Mouse (Mus musculus) limb, embryonic 15.5 days (tissue): ENCODE results near the gene Celf1. TPM values are rescaled to one million over a fixed set of nuclear protein-coding genes. Genes with fewer than 3 reads are reported as not detected.

Experiments used
- ATAC-seq: fragments of 200-750 bp; cut with Nextera tagmentation; 2 replicates; pipeline ENCODE4 v1.8.0; 2017; ENCODE audit warnings: low read depth, moderate TSS enrichment; ENCODE audit not compliant: insufficient number of reproducible peaks, low FRiP score, low TSS enrichment
- H3K27ac ChIP-seq: fragments of 300-500 bp; sonication (generic); 2 replicates; pipeline ENCODE4 v1.5.1; 2015; ENCODE audit warnings: moderate library complexity, mild to moderate bottlenecking, inconsistent platforms
- H3K27me3 ChIP-seq: fragments of 300-500 bp; sonication (generic); 2 replicates; pipeline ENCODE4 v1.6.1; 2015; ENCODE audit warnings: inconsistent platforms
- H3K36me3 ChIP-seq: fragments of 300-500 bp; sonication (generic); 2 replicates; pipeline ENCODE4 v1.6.1; 2015; ENCODE audit warnings: inconsistent platforms
- H3K4me1 ChIP-seq: fragments of 300-500 bp; sonication (generic); 2 replicates; pipeline ENCODE4 v1.6.1; 2015; ENCODE audit warnings: inconsistent platforms
- H3K4me2 ChIP-seq: fragments of 300-500 bp; sonication (generic); 2 replicates; pipeline ENCODE4 v1.6.1; 2015; ENCODE audit warnings: mild to moderate bottlenecking, inconsistent platforms
- H3K4me3 ChIP-seq: fragments of 300-500 bp; sonication (generic); 2 replicates; pipeline ENCODE4 v1.5.1; 2015; ENCODE audit warnings: mild to moderate bottlenecking, inconsistent platforms
- H3K9ac ChIP-seq: fragments of 300-500 bp; sonication (generic); 2 replicates; pipeline ENCODE4 v1.6.1; 2015; ENCODE audit warnings: inconsistent platforms
- H3K9me3 ChIP-seq: fragments of 300-500 bp; sonication (generic); 2 replicates; pipeline ENCODE4 v1.6.1; 2016; ENCODE audit warnings: inconsistent platforms
- WGBS: fragments of 180-500 bp; shearing (Covaris S2); methylation state at CpG from one replicate; pipeline ENCODE4 v1.1.7; 2015; 5-methylcytosine and 5-hydroxymethylcytosine counted together
- polyA plus RNA-seq: library from polyadenylated mRNA; unstranded; fragments of >200 nt; fragmentation: Nextera tagmentation; extraction: Ambion mirVana; gene quantifications from 2 replicates; pipeline ENCODE4 v1.2.1, GENCODE M21; 2015

Celf1 gene
- polyA plus RNA-seq, 1 experiment from 2014 or later = 56.9 TPM

GRCm38 (mm10) chr2:90950582-90951194 is 10.5 kb downstream of the Celf1 start:
- no peaks in the 10 kb centered on the region for H3K9me3 ChIP-seq
- H3K36me3 ChIP-seq = no peaks in the 10 kb centered on the region
- ATAC-seq = no peak
- H3K27ac ChIP-seq = no peak overlapping the region
- H3K9ac ChIP-seq = no peak overlapping the region
- H3K4me1 ChIP-seq = no peaks in the 10 kb centered on the region
- H3K4me3 ChIP-seq = no peak overlapping the region
- H3K4me2 ChIP-seq = no peak overlapping the region
- no peaks in the 10 kb centered on the region for H3K27me3 ChIP-seq

GRCm38 (mm10) chr2:90953461-90953860 is 13.3 kb downstream of the Celf1 start:
- H3K27me3 ChIP-seq = no peaks in the 10 kb centered on the region
- H3K36me3 ChIP-seq = no peaks in the 10 kb centered on the region
- WGBS = 74% methylated on average over 3 of the region's 3 CpGs
- no peak overlapping the region for H3K9ac ChIP-seq
- H3K9me3 ChIP-seq = no peaks in the 10 kb centered on the region
- no peak overlapping the region for H3K4me2 ChIP-seq
- H3K4me1 ChIP-seq = no peaks in the 10 kb centered on the region
- no peak for ATAC-seq
- H3K27ac ChIP-seq = no peak overlapping the region
- no peak overlapping the region for H3K4me3 ChIP-seq

- no peak overlapping the region for H3K4me2 ChIP-seq
- no peak overlapping the region for H3K4me3 ChIP-seq
- H3K27me3 ChIP-seq = no peaks in the 10 kb centered on the region
- H3K4me1 ChIP-seq = no peaks in the 10 kb centered on the region
- no peaks in the 10 kb centered on the region for H3K9me3 ChIP-seq
- H3K9ac ChIP-seq = no peak overlapping the region
- ATAC-seq = no peak
- H3K27ac ChIP-seq = no peak overlapping the region
- 0 out of 2 replicates have a peak, but pooled peaks cover 5% of the 10 kb centered on the region for H3K36me3 ChIP-seq
- 72% methylated on average over 1 of the region's 1 CpGs for WGBS
Measured at GRCm38 (mm10) chr2:90956053-90956452, 15.9 kb downstream of the Celf1 start.

- H3K27ac ChIP-seq = no peak overlapping the region
- 86% methylated on average over 3 of the region's 3 CpGs for WGBS
Measured at GRCm38 (mm10) chr2:90958856-90959255, 18.7 kb downstream of the Celf1 start.

DNA sequence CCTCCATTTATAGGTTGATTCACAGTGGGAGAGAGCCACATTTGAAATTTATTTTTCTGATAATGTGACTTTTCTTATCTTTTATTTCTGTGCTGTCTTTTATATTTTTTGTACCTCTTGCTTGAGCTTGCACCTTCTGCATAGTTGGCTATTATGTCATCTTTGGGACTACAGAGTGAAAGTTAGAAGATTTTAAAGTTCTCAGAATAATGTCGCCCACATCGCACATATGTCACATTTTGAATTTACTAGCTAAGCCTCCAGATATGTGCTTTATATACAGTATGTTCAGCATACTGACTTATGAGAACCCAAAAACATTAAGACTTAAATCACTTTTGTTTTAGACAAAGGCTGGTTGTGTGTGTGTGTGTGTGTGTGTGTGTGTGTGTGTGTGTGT is 19.8 kb downstream of the Celf1 start:
- H3K36me3 ChIP-seq = 0 out of 2 replicates have a peak, but pooled peaks cover 5% of the 10 kb centered on the region
- no peaks in the 10 kb centered on the region for H3K27me3 ChIP-seq
- 96% methylated on average over 2 of the region's 2 CpGs for WGBS
- no peak overlapping the region for H3K27ac ChIP-seq
- peaks cover 5% of the 10 kb centered on the region; the same call in 1 of the 2 replicates for H3K4me1 ChIP-seq
- no peaks in the 10 kb centered on the region for H3K9me3 ChIP-seq
- ATAC-seq = no peak
- H3K4me3 ChIP-seq = no peak overlapping the region
- H3K4me2 ChIP-seq = no peak overlapping the region
- no peak overlapping the region for H3K9ac ChIP-seq

More at GRCm38 (mm10) chr2:90958856-90959255, 18.7 kb downstream of the Celf1 start:
- Histone ChIP-seq H3K4me3 (no peak overlapping the region), H3K27me3 (no peaks in the 10 kb centered on the region), H3K4me1 (no peaks in the 10 kb centered on the region), H3K36me3 (0 out of 2 replicates have a peak, but pooled peaks cover 5% of the 10 kb centered on the region), H3K9ac (no peak overlapping the region), H3K9me3 (no peaks in the 10 kb centered on the region), H3K4me2 (no peak overlapping the region)
- ATAC-seq = no peak

DNA sequence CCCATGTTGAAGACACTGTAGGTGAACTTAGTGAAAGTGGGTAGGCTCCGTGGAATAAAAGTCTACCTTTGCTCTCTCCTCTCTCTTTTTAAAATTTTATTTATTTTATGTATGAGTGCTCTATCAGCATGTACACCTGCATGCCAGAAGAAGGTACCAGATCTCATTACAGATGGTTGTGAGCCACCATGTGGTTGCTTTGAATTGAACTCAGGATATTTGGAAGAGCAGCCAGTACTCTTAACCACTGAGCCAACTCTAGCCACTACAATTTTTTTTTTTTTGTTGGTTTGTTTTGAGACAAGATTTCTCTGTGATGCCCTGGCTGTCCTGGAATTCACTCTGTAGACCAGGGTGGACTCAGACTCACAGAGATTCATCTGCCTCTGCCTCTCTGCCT is 23.1 kb downstream of the Celf1 start:
- ATAC-seq = no peak
- no peak overlapping the region for H3K27ac ChIP-seq
- H3K4me1 ChIP-seq = peaks cover 9% of the 10 kb centered on the region; the same call in 1 of the 2 replicates
- H3K4me3 ChIP-seq = no peak overlapping the region
- no peak overlapping the region for H3K9ac ChIP-seq
- H3K27me3 ChIP-seq = no peaks in the 10 kb centered on the region
- no peak overlapping the region for H3K4me2 ChIP-seq
- H3K9me3 ChIP-seq = no peaks in the 10 kb centered on the region
- 78% methylated on average over 1 of the region's 1 CpGs for WGBS
- 0 out of 2 replicates have a peak, but pooled peaks cover 5% of the 10 kb centered on the region for H3K36me3 ChIP-seq

DNA sequence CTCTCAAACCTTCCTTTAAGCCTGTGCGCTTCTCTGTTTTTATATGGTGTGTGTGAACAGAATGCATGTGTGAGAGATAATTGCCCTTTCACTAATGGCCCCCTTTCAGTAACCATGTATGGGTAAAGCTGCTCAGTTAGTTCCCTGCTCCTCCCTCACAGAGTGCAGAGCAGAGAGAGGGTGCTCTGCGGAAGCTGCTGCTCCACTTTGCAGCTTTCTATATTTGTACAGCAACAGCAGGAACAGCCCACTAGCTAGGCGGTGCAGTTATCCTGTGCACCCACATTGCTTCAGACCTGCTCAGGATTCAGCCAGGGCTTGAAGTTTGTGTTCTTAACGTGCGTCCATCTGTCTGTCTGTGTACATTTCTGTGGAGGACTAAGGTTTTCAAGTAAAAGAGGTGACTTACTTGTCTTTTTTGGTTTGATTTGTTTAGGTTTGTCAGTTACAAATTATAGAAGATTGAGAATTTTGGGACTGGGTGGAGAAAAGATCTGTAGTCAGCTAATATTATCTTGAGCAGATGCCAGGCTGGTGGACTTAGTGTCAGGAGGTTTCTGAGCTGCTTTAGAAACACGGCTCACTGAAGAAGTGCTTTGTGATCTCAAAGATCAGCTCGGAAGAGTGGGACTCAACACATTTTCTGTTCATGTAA is 24.8 kb downstream of the Celf1 start:
- Histone ChIP-seq H3K36me3 (no peaks in the 10 kb centered on the region), H3K4me2 (no peak overlapping the region), H3K9ac (no peak overlapping the region), H3K4me3 (no peak overlapping the region), H3K27ac (peak overlapping the region; percentile 24; the same call in 1 of the 2 replicates), H3K27me3 (no peaks in the 10 kb centered on the region), H3K9me3 (no peaks in the 10 kb centered on the region), H3K4me1 (peaks cover 9% of the 10 kb centered on the region; the same call in 1 of the 2 replicates)
- ATAC-seq = no peak
- WGBS = 67% methylated on average over 7 of the region's 7 CpGs

GRCm38 (mm10) chr2:90965466-90966080 is 25.4 kb downstream of the Celf1 start:
- no peaks in the 10 kb centered on the region for H3K36me3 ChIP-seq
- H3K4me1 ChIP-seq = peaks cover 9% of the 10 kb centered on the region; the same call in 1 of the 2 replicates
- no peak for ATAC-seq
- H3K4me3 ChIP-seq = no peak overlapping the region
- WGBS = 64% methylated on average over 2 of the region's 2 CpGs
- H3K9me3 ChIP-seq = no peaks in the 10 kb centered on the region
- no peak overlapping the region for H3K9ac ChIP-seq
- H3K27me3 ChIP-seq = no peaks in the 10 kb centered on the region
- no peak overlapping the region for H3K4me2 ChIP-seq
- H3K27ac ChIP-seq = peak overlapping the region; percentile 24; the same call in 1 of the 2 replicates

- H3K9ac ChIP-seq = no peak overlapping the region
- H3K4me1 ChIP-seq = no peaks in the 10 kb centered on the region
- H3K4me3 ChIP-seq = no peak overlapping the region
- H3K9me3 ChIP-seq = no peaks in the 10 kb centered on the region
- no peak for ATAC-seq
- no peaks in the 10 kb centered on the region for H3K27me3 ChIP-seq
- 0 out of 2 replicates have a peak, but pooled peaks cover 5% of the 10 kb centered on the region for H3K36me3 ChIP-seq
- H3K4me2 ChIP-seq = no peak overlapping the region
- no peak overlapping the region for H3K27ac ChIP-seq
Measured at GRCm38 (mm10) chr2:90970606-90971005, 30.4 kb downstream of the Celf1 start.

DNA sequence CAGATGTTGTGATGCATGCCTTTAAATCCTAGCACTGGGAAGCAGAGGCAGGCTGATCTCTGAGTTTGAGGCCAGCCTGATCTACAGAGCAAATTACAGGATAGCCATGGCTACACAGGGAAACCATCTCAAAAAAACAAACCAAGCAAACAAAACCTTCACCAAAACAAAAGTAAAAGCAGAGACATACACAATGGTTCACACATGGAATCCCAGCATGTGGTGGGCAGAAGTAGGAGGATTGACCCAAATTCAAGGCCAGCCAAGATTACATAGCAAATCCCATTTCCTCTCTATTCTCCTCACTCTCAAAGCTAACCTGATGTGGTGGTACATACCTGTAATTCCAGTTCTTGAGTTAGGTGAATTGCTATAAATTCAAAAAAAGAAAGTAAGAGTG is 33.9 kb downstream of the Celf1 start:
- ATAC-seq = no peak
- Histone ChIP-seq H3K4me1 (no peaks in the 10 kb centered on the region), H3K4me3 (no peak overlapping the region), H3K27me3 (no peaks in the 10 kb centered on the region), H3K4me2 (no peak overlapping the region), H3K36me3 (0 out of 2 replicates have a peak, but pooled peaks cover 5% of the 10 kb centered on the region), H3K9ac (no peak overlapping the region), H3K27ac (no peak overlapping the region), H3K9me3 (no peaks in the 10 kb centered on the region)

DNA sequence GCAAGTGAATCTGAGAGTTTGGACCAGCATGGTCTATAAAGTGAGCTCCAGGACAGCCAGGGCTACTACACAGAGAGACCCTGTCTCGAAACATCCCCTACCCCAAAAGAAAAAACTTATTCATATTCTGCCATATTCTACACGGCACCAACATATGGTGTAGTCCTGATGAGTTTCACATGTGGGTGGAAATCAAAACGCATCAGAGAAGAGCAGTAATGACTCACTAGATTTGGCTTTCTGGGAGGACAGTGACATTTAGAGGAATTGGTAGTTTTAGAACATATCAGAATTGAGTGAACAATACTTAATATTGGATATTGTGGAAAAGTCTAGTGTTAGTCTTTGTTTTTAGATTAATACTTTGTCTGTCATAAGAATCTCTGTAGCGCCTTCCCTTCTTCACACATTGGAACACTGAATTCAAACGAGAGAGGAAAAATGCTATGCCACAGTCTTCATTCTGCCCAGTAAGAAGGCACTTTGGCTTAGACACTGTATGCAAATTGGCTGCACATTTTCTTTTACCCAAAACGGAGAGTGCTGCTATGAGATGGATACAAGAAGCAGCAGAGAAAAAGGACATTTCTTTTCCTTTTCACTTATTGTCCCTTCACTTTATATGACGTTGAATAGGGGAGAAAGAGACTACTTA is 35.1 kb downstream of the Celf1 start:
- no peak overlapping the region for H3K4me3 ChIP-seq
- no peak for ATAC-seq
- no peak overlapping the region for H3K27ac ChIP-seq
- no peak overlapping the region for H3K4me2 ChIP-seq
- H3K9ac ChIP-seq = no peak overlapping the region
- 0 out of 2 replicates have a peak, but pooled peaks cover 5% of the 10 kb centered on the region for H3K36me3 ChIP-seq
- H3K4me1 ChIP-seq = no peaks in the 10 kb centered on the region
- no peaks in the 10 kb centered on the region for H3K9me3 ChIP-seq
- WGBS = 75% methylated on average over 7 of the region's 7 CpGs
- no peaks in the 10 kb centered on the region for H3K27me3 ChIP-seq

DNA sequence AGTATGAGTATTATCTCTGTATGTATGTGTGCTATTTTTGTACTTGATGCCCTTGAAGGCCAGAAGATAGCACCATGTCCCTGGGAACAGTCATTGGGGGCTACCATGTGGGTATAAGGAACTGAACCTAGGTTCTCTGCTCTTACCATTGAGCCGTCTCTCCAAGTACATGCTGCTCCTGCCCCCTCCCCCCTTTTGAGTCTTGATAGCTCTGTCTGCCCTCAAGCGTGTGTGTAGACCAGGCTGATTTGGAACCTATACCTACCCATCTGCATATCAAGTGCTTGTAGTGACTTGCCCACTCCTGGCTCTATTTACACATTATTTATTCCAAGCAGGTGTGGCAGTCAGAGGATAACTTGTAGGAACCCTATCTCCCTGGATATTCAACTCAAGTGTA is 36.4 kb downstream of the Celf1 start:
- WGBS = 74% methylated on average over 2 of the region's 2 CpGs
- 0 out of 2 replicates have a peak, but pooled peaks cover 5% of the 10 kb centered on the region for H3K36me3 ChIP-seq
- ATAC-seq = no peak
- H3K9ac ChIP-seq = no peak overlapping the region
- H3K4me2 ChIP-seq = no peak overlapping the region
- H3K27ac ChIP-seq = no peak overlapping the region
- H3K4me3 ChIP-seq = no peak overlapping the region
- H3K27me3 ChIP-seq = no peaks in the 10 kb centered on the region
- no peaks in the 10 kb centered on the region for H3K4me1 ChIP-seq
- no peaks in the 10 kb centered on the region for H3K9me3 ChIP-seq
